Mouse (Mus musculus): ENCODE measurements at regions not wholly inside any gene's neighbourhood (a gene's known extent, or its start where the extent isn't known, plus 50 kb on each side); places are given as distances from the start of the nearest gene placed in this dataset.

DNA sequence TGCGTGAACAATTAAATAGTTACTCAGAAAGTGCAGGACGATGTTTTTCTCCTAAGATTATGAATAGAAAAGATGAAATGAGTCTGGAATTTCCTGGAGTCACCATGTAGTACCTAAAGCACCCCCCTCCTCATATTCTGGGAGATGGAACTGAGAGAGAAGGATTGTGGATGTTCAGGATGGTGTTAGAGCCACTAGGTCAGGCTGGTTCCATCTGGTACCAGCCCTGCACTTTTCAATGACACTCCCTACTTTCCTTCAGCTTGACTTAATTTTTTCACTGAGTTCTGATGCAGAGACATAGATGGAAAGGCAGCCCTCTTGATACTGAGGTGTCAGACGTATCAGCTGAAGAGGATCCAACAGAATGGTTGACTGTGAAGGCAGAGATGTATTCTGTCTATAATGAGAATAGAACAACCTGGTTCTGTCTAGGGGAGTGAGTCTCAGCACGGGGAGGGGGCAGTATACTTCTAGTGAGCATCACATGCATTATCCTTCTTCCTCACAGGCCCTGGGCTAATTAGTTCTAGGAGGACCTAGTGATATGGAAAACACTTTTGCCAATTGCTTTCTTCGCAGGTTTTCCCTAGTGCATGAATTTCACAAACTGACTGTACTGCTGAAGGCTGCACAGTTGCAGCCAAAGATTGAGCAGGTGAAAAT is 60.8 kb upstream of the E2f3 start:
- WGBS, result 85% methylated on average over 5 of the region's 5 CpGs
- TF ChIP-seq CTCF (IDR thresholded peaks at IDR 0.05; ENCODE audit: insufficient read depth, low read length) (no peak), POLR2A (IDR thresholded peaks at IDR 0.05; ENCODE audit: borderline replicate concordance, extremely low read depth, low read depth, low read length) (no peak)
- DNase-seq, result no peak
- Histone ChIP-seq H3K4me3 (replicated peaks; ENCODE audit: extremely low read depth, low read depth, low read length) (no peak overlapping the region), H3K4me1 (ENCODE audit: control insufficient read depth, insufficient read depth, low read length) (no peaks in the 10 kb centered on the region)

DNA sequence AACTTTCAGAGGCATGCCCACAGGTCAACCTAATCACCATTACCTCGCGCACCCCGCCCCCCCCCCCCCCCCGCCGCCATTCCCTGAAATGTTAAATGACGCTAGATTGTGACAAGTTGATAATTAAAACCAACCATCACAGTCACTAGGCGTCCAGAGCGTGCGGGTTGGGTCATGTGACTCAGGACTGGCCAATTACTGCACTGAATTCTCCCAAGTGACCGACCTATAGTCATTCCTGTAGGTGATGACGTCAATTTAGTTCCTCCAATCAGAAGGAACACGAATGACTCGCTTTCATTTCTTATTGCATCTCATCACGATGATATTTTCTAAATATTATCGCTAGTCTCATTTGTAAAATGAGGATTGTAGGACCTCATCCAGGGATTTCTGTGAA is 60.2 kb upstream of the E2f3 start:
- TF ChIP-seq CTCF (IDR thresholded peaks at IDR 0.05; ENCODE audit: insufficient read depth, low read length) (no peak), POLR2A (IDR thresholded peaks at IDR 0.05; ENCODE audit: borderline replicate concordance, extremely low read depth, low read depth, low read length) (no peak)
- 56% methylated on average over 15 of the region's 15 CpGs for WGBS

DNA sequence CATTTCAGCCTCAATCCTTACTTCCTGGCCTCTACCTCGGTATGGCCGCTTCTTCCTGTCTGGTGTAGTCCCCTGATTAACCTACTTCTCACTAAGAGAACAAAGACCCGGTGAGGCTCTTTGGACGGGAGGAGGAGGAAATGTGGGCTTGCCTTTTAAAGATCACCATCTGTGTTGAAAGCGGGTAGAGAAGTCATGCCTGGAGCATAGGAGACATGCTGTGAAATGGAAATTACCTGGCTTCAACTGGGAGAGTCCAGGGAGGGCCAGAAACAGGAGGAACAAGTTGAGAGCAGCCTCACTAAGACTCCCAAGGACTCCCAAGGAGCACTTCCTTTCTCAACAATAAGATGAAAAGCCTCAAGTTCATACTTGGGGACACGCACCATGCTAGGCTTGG is 59.4 kb upstream of the E2f3 start:
- TF ChIP-seq POLR2A (IDR thresholded peaks at IDR 0.05; ENCODE audit: borderline replicate concordance, extremely low read depth, low read depth, low read length) (no peak), CTCF (IDR thresholded peaks at IDR 0.05; ENCODE audit: insufficient read depth, low read length) (no peak)
- H3K4me3 ChIP-seq (replicated peaks; ENCODE audit: extremely low read depth, low read depth, low read length), result no peak overlapping the region
- H3K4me1 ChIP-seq (ENCODE audit: control insufficient read depth, insufficient read depth, low read length), result no peaks in the 10 kb centered on the region
- no peak for DNase-seq
- WGBS, result 59% methylated on average over 6 of the region's 6 CpGs

More for the DNA sequence above, 60.2 kb upstream of the E2f3 start:
- no peak overlapping the region for H3K4me3 ChIP-seq (replicated peaks; ENCODE audit: extremely low read depth, low read depth, low read length)
- H3K4me1 ChIP-seq (ENCODE audit: control insufficient read depth, insufficient read depth, low read length), result no peaks in the 10 kb centered on the region
- no peak for DNase-seq

DNA sequence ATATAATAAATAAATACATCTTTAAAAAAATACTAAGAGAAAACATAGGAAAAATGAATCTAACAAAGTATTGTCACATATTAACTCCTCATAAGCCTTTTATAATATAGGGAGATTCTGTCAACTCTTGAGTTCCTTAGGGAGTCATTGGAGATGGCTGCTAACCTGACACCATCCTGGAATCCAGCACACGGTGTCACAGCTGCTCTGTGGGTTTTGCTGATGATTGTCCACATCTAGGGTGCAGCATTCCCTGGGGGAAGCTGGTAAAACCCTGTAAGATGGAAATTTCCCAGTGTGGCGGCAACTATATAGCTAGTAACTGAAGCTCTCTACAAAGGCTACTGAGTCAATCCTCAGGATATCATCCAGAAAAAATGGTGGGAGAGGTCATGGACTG is 58.9 kb upstream of the E2f3 start:
- TF ChIP-seq CTCF (IDR thresholded peaks at IDR 0.05; ENCODE audit: insufficient read depth, low read length), result no peak
- TF ChIP-seq POLR2A (IDR thresholded peaks at IDR 0.05; ENCODE audit: borderline replicate concordance, extremely low read depth, low read depth, low read length), result no peak
- no peak for DNase-seq
- 84% methylated on average over 2 of the region's 2 CpGs for WGBS
- no peak overlapping the region for H3K4me3 ChIP-seq (replicated peaks; ENCODE audit: extremely low read depth, low read depth, low read length)
- H3K4me1 ChIP-seq (ENCODE audit: control insufficient read depth, insufficient read depth, low read length), result no peaks in the 10 kb centered on the region

DNA sequence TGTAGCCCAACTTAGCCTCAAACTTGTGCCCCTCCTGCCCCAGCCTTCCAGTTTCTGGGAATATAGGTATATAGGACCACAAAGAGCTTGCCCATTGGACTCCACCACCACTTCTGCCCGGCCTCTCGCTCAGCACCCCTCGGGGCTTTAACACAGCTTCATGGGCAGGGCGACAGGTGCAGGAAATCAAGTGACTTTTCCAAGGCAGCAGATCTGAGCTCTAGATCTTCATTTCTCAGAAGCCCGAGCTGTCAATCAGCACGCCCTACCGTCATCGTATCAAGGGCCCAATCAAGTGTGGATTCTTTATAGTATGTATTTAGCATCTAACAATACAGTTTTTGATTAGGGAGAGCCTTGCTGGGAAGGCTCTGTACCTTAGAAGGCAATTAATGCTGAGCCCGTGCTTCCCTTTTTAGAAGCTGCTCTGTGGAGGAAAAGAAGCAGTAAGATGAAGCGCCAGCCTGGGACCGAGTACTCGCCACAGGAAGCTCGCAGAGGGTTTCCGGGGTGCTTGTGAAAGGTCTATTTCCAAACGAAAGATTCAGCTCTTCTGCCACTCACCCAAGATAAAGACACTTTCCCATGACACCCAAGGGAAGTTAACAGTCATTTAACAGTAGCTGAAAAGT is 56.9 kb upstream of the E2f3 start:
- no peak for DNase-seq
- no peak overlapping the region for H3K4me3 ChIP-seq (replicated peaks; ENCODE audit: extremely low read depth, low read depth, low read length)
- TF ChIP-seq POLR2A (IDR thresholded peaks at IDR 0.05; ENCODE audit: borderline replicate concordance, extremely low read depth, low read depth, low read length) (no peak), CTCF (IDR thresholded peaks at IDR 0.05; ENCODE audit: insufficient read depth, low read length) (no peak)
- WGBS, result 62% methylated on average over 15 of the region's 15 CpGs
- H3K4me1 ChIP-seq (ENCODE audit: control insufficient read depth, insufficient read depth, low read length), result no peaks in the 10 kb centered on the region

DNA sequence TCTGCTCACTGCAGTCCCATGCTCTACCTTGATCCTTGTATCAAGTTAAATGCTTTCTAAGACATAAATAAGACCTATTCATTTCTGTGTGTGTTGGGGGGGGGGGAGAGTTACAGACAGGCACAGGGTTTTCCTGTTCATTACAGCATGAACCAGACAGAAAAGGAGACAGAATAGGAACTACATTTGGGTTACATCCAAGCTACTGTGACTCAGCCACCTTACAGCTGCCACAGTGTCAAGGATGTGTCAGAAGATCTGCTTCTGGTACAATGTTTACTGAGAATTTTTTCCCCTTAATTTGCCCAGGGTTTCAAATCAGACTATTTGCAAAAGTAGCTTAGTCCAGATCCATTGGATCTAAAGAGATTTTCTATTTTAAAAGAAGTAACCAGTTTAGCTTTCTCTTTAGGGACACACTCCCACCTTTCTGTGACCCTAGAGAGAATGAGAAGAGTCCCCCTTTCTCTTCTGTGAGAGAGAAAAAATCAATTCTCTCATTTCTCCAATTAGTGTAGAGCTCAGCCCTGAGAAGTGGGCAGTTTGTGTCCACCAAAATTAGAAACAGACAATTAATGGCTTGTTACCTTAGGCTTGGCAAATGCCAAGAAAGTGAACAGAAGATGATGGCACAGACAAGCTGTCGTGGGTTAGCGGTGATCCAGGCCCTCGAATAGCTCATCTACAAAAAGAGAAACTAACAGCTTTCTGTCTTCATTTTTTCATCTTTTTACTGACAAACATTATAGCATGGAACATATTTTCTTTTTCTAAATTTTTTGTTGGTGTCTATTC is 55.8 kb upstream of the E2f3 start:
- WGBS, result 80% methylated on average over 3 of the region's 3 CpGs
- no peak for DNase-seq
- Histone ChIP-seq H3K4me1 (ENCODE audit: control insufficient read depth, insufficient read depth, low read length) (no peaks in the 10 kb centered on the region), H3K4me3 (replicated peaks; ENCODE audit: extremely low read depth, low read depth, low read length) (no peak overlapping the region)
- TF ChIP-seq CTCF (IDR thresholded peaks at IDR 0.05; ENCODE audit: insufficient read depth, low read length), result no peak
- TF ChIP-seq POLR2A (IDR thresholded peaks at IDR 0.05; ENCODE audit: borderline replicate concordance, extremely low read depth, low read depth, low read length), result no peak

DNA sequence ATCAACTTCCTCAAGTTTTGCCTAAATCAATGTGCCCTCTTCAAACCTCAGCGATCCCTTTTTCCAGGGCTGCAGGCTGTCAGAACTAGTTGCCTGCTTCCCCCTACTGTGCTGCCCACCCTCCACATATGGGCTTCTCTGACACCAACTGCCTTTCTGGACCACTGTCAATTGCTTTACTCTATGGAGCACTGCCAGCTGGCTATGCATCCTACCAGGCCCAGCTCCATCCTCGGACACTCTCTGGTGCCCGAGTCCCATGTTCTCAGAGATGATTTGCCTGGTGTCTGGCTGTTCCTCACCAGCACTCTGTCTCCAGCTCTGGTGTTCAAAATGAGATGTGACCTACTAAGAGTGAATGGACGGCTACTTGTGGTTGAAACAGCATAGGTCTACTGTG is 54.4 kb upstream of the E2f3 start:
- no peak for DNase-seq
- TF ChIP-seq CTCF (IDR thresholded peaks at IDR 0.05; ENCODE audit: insufficient read depth, low read length) (no peak), POLR2A (IDR thresholded peaks at IDR 0.05; ENCODE audit: borderline replicate concordance, extremely low read depth, low read depth, low read length) (no peak)
- Histone ChIP-seq H3K4me1 (ENCODE audit: control insufficient read depth, insufficient read depth, low read length) (no peaks in the 10 kb centered on the region), H3K4me3 (replicated peaks; ENCODE audit: extremely low read depth, low read depth, low read length) (no peak overlapping the region)
- 85% methylated on average over 4 of the region's 4 CpGs for WGBS

DNA sequence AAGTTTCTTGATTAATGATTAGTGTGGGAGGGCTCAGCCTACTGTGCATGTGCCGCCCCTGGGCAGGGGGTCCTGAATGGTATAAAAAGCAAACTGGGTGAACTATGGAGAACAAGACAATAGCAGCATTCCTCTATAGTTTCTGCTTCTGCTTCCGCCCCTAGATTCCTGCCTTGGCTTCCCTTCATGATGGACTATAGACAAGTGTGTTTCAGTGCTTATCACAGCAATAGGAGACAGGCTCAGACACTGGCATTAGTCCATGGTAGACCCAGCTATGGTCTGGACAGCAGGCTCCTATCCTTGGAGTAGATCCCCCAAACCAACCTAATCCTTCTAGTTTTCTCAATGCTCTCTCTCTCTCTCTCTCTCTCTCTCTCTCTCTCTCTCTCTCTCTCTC is 53.9 kb upstream of the E2f3 start:
- H3K4me1 ChIP-seq (ENCODE audit: control insufficient read depth, insufficient read depth, low read length), result no peaks in the 10 kb centered on the region
- 87% methylated on average over 2 of the region's 2 CpGs for WGBS
- no peak for DNase-seq
- no peak overlapping the region for H3K4me3 ChIP-seq (replicated peaks; ENCODE audit: extremely low read depth, low read depth, low read length)
- TF ChIP-seq CTCF (IDR thresholded peaks at IDR 0.05; ENCODE audit: insufficient read depth, low read length), result no peak
- no peak for TF ChIP-seq POLR2A (IDR thresholded peaks at IDR 0.05; ENCODE audit: borderline replicate concordance, extremely low read depth, low read depth, low read length)

DNA sequence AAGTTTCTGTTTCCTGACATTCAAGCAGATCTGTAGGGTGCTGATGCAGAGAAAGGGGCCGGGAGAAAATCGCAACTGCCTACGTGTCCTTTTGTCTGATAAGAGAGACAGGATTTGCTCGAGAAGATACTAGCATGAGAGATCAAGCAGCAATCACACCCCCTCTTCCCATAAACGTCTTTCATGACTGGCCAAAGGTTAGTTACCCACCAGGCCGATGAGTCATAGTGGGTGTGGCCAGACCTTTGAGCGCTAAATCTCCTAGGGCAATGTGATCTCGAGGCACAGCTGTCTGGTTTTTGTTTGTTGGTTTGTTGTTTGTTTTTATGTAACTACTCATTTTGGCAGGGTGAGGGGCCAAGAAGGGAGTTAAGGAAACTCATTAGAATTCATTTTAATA is 50.7 kb upstream of the E2f3 start:
- TF ChIP-seq CTCF (IDR thresholded peaks at IDR 0.05; ENCODE audit: insufficient read depth, low read length) (no peak), POLR2A (IDR thresholded peaks at IDR 0.05; ENCODE audit: borderline replicate concordance, extremely low read depth, low read depth, low read length) (no peak)
- no peak overlapping the region for H3K4me3 ChIP-seq (replicated peaks; ENCODE audit: extremely low read depth, low read depth, low read length)
- 55% methylated on average over 8 of the region's 8 CpGs for WGBS
- no peak for DNase-seq
- no peaks in the 10 kb centered on the region for H3K4me1 ChIP-seq (ENCODE audit: control insufficient read depth, insufficient read depth, low read length)
